Mouse (Mus musculus) lung, adult 2 months (tissue): Measurements from ENCODE around the gene Stxbp5l.

Experiments used
- CTCF ChIP-seq: fragments of 200-500 bp; IDR thresholded peaks from 2 replicates; pipeline ENCODE4 v1.5.1; 2011; ENCODE audit warnings: mild to moderate bottlenecking, low read length, control low read depth; ENCODE audit not compliant: insufficient read depth
- POLR2A ChIP-seq: fragments of 200-500 bp; IDR thresholded peaks from 2 replicates; pipeline ENCODE4 v1.6.1; 2011; ENCODE audit warnings: low read depth, mild to moderate bottlenecking, control low read depth, low read length, borderline replicate concordance; ENCODE audit errors: extremely low read depth

DNA sequence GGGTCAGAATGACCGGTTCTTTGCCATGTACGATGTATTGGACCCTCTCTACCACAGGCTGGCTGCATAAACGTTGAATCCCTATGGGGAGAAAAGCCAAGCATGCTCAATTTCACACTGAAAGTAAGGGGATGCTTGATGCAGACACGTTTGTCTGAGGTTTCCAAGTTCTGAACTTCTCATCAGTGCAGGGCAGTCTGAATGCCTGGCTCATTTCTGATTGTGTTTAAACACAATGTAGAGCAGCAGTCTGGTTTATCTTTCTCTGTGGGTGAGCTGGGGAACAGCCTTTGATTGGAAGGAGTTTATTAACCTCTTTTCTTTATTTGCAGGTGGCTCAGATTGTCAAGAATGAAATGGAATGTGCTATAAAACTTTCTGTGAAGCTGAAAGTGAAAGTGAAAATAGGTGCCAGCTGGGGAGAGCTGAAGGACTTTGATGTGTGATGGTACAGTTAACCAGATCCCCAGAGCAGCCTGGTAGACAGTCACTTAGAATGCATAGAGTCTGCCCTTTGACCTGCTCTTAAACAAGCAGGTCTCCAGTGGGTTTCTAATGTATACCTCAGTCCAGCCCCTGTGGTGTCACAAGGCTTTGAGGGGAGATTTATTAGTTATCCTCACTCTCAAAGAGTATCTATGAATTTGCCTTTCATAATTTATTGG is 290.5 kb downstream of the Stxbp5l start:
- TF ChIP-seq CTCF (no peak), POLR2A (no peak)
